Mouse (Mus musculus): Measurements from ENCODE around the gene Mtfr2. TPM values are rescaled to one million over a fixed set of nuclear protein-coding genes. Genes with fewer than 3 reads are reported as not detected.

Mtfr2 gene
- total RNA-seq (2014; rRNA removed) (0.38 and 0.57 TPM in 2 replicates), polyA plus RNA-seq (2015; fragmentation: Nextera tagmentation; extraction: Ambion mirVana) (0.14 and 0.47 TPM in 2 replicates)

GRCm38 (mm10) chr10:20347285-20348214 lies at the start of gene Mtfr2:
TSS of gene Mtfr2 (plus strand) at chr10:20347770.
- Histone ChIP-seq H3K9ac (peak within 1 kb of the TSS; percentile 34; the same call in 1 of the 2 replicates), H3K9me3 (ENCODE audit: low read length) (no peaks in the 10 kb centered on the region), H3K36me3 (ENCODE audit: insufficient read depth) (peaks cover 28% of the 10 kb centered on the region), H3K4me2 (ENCODE audit: low read depth) (peak within 1 kb of the TSS; percentile 94), H3K4me1 (ENCODE audit: insufficient read depth) (peaks cover 3% of the 10 kb centered on the region; the same call in 1 of the 2 replicates), H3K4me3 (ENCODE audit: low read depth, low read length) (peak within 1 kb of the TSS; percentile 40), H3K27ac (ENCODE audit: low read depth, low read length) (no peak within 1 kb of the TSS), H3K27me3 (ENCODE audit: insufficient read depth, low read length) (no peaks in the 10 kb centered on the region)
- WGBS: 1% methylated on average over 58 of the region's 58 CpGs
- ATAC-seq: peak; percentile 97
- DNase-seq: peak; percentile 97
- TF ChIP-seq CTCF (IDR thresholded peaks at IDR 0.05; ENCODE audit: low read depth): no peak

GRCm38 (mm10) chr10:20298152-20298920 lies 49.2 kb upstream of the Mtfr2 start:
- Histone ChIP-seq H3K27me3 (ENCODE audit: insufficient read depth, low read length) (no peaks in the 10 kb centered on the region), H3K4me1 (ENCODE audit: insufficient read depth) (no peaks in the 10 kb centered on the region), H3K4me2 (ENCODE audit: low read depth) (no peak overlapping the region), H3K4me3 (ENCODE audit: low read depth, low read length) (no peak overlapping the region), H3K27ac (ENCODE audit: low read depth, low read length) (no peak overlapping the region), H3K9ac (no peak overlapping the region), H3K36me3 (ENCODE audit: insufficient read depth) (no peaks in the 10 kb centered on the region), H3K9me3 (ENCODE audit: low read length) (no peaks in the 10 kb centered on the region)
- DNase-seq: no peak
- TF ChIP-seq CTCF (IDR thresholded peaks at IDR 0.05; ENCODE audit: low read depth): no peak
- 24% methylated on average over 3 of the region's 3 CpGs for WGBS
- no peak for ATAC-seq

- no peaks in the 10 kb centered on the region for H3K9me3 ChIP-seq (ENCODE audit: low read length)
Observed at GRCm38 (mm10) chr10:20299114-20299513, 48.5 kb upstream of the Mtfr2 start.

GRCm38 (mm10) chr10:20310969-20311769 lies 36.4 kb upstream of the Mtfr2 start:
- DNase-seq (no peak), ATAC-seq (no peak)
- WGBS: 45% methylated on average over 11 of the region's 11 CpGs
- H3K36me3 ChIP-seq (ENCODE audit: insufficient read depth): no peaks in the 10 kb centered on the region
- peak overlapping the region; percentile 69 for H3K4me2 ChIP-seq (ENCODE audit: low read depth)
- TF ChIP-seq CTCF (IDR thresholded peaks at IDR 0.05; ENCODE audit: low read depth): no peak
- H3K9me3 ChIP-seq (ENCODE audit: low read length): no peaks in the 10 kb centered on the region
- peaks cover 20% of the 10 kb centered on the region for H3K4me1 ChIP-seq (ENCODE audit: insufficient read depth)
- H3K4me3 ChIP-seq (ENCODE audit: low read depth, low read length): peak overlapping the region; percentile 92
- H3K9ac ChIP-seq: peak overlapping the region; percentile 95
- no peaks in the 10 kb centered on the region for H3K27me3 ChIP-seq (ENCODE audit: insufficient read depth, low read length)
- peak overlapping the region; percentile 100 for H3K27ac ChIP-seq (ENCODE audit: low read depth, low read length)

More at GRCm38 (mm10) chr10:20299114-20299513, 48.5 kb upstream of the Mtfr2 start:
- Histone ChIP-seq H3K4me1 (ENCODE audit: insufficient read depth) (no peaks in the 10 kb centered on the region), H3K4me2 (ENCODE audit: low read depth) (no peak overlapping the region), H3K27ac (ENCODE audit: low read depth, low read length) (no peak overlapping the region), H3K36me3 (ENCODE audit: insufficient read depth) (no peaks in the 10 kb centered on the region), H3K4me3 (ENCODE audit: low read depth, low read length) (no peak overlapping the region), H3K27me3 (ENCODE audit: insufficient read depth, low read length) (no peaks in the 10 kb centered on the region), H3K9ac (no peak overlapping the region)
- no peak for TF ChIP-seq CTCF (IDR thresholded peaks at IDR 0.05; ENCODE audit: low read depth)
- DNase-seq: no peak
- WGBS: 75% methylated on average over 5 of the region's 5 CpGs
- ATAC-seq: no peak

GRCm38 (mm10) chr10:20311918-20312735 lies 35.4 kb upstream of the Mtfr2 start, which contains the start of gene Bclaf1:
TSS of gene Bclaf1 (plus strand) at chr10:20312469.
- Histone ChIP-seq H3K27ac (ENCODE audit: low read depth, low read length) (peak within 1 kb of the TSS; percentile 100), H3K4me2 (ENCODE audit: low read depth) (peak within 1 kb of the TSS; percentile 69), H3K9me3 (ENCODE audit: low read length) (no peaks in the 10 kb centered on the region), H3K9ac (peak within 1 kb of the TSS; percentile 95), H3K4me1 (ENCODE audit: insufficient read depth) (peaks cover 20% of the 10 kb centered on the region), H3K36me3 (ENCODE audit: insufficient read depth) (no peaks in the 10 kb centered on the region), H3K4me3 (ENCODE audit: low read depth, low read length) (peak within 1 kb of the TSS; percentile 92), H3K27me3 (ENCODE audit: insufficient read depth, low read length) (no peaks in the 10 kb centered on the region)
- ATAC-seq (peak; percentile 98), DNase-seq (peak; percentile 100)
- TF ChIP-seq CTCF (IDR thresholded peaks at IDR 0.05; ENCODE audit: low read depth): peak; percentile 30
- under 1% methylated on average over 84 of the region's 84 CpGs for WGBS
